Mouse (Mus musculus): Measurements from ENCODE around the gene Fam45a.

The Fam45a gene

GRCm38 (mm10) chr19:60811098-60812035, at the start of gene Fam45a:
TSS of gene Fam45a (plus strand) at chr19:60811585.
- peak; percentile 91 to 95 for DNase-seq

- no peak for DNase-seq
These were observed 38.0 kb upstream of the Fam45a start for GRCm38 (mm10) chr19:60773366-60773765.

- DNase-seq, result no peak
These were observed 29.4 kb upstream of the Fam45a start for GRCm38 (mm10) chr19:60782034-60782433.

- no peak for DNase-seq
These were observed 26.7 kb upstream of the Fam45a start for GRCm38 (mm10) chr19:60784712-60785111.

GRCm38 (mm10) chr19:60787465-60788150, 23.8 kb upstream of the Fam45a start:
- DNase-seq, result no peak

- no peak for DNase-seq
These were observed 23.0 kb upstream of the Fam45a start for GRCm38 (mm10) chr19:60788214-60788960.

GRCm38 (mm10) chr19:60789452-60789851, 21.9 kb upstream of the Fam45a start:
- no peak for DNase-seq

- DNase-seq, result peak; percentile 56 to 64
These were observed 21.4 kb upstream of the Fam45a start for GRCm38 (mm10) chr19:60789919-60790506.

GRCm38 (mm10) chr19:60790551-60791161, 20.7 kb upstream of the Fam45a start, which contains the start of gene Eif3a:
TSS of gene Eif3a (minus strand) at chr19:60790658.
- peak; percentile 92 to 94 for DNase-seq

- no peak for DNase-seq
These were observed 20.2 kb upstream of the Fam45a start for GRCm38 (mm10) chr19:60791164-60791563.

- no peak for DNase-seq
These were observed 18.1 kb upstream of the Fam45a start for GRCm38 (mm10) chr19:60793170-60793707.

GRCm38 (mm10) chr19:60795244-60795643, 16.1 kb upstream of the Fam45a start:
- DNase-seq, result no peak

GRCm38 (mm10) chr19:60797415-60797814, 14.0 kb upstream of the Fam45a start:
- no peak for DNase-seq

- DNase-seq, result no peak
These were observed 11.4 kb upstream of the Fam45a start for GRCm38 (mm10) chr19:60799867-60800569.

- no peak for DNase-seq
These were observed 6.5 kb upstream of the Fam45a start for GRCm38 (mm10) chr19:60804903-60805302.

- no peak for DNase-seq
These were observed 1.5 kb upstream of the Fam45a start for GRCm38 (mm10) chr19:60809927-60810326.

- DNase-seq, result no peak
These were observed 628 bp downstream of the Fam45a start for GRCm38 (mm10) chr19:60812036-60812389.

GRCm38 (mm10) chr19:60813133-60813532, 1.7 kb downstream of the Fam45a start:
- DNase-seq, result no peak

- DNase-seq, result no peak
These were observed 7.3 kb downstream of the Fam45a start for GRCm38 (mm10) chr19:60818677-60819076.

GRCm38 (mm10) chr19:60837747-60838146, 26.4 kb downstream of the Fam45a start:
- DNase-seq, result peak; percentile 67 to 73

GRCm38 (mm10) chr19:60843324-60843723, 31.9 kb downstream of the Fam45a start:
- no peak for DNase-seq
